Mouse (Mus musculus): ENCODE measurements around the gene Nrde2. TPM values are rescaled to one million over a fixed set of nuclear protein-coding genes. Genes with fewer than 3 reads are reported as not detected.
A peak's percentile ranks its signal among the peaks of the same experiment; 100 is the strongest.

Gene Nrde2
- polyA plus RNA-seq (2015; fragmentation: Nextera tagmentation; extraction: Ambion mirVana) = 12.2 and 14.1 TPM in 2 replicates

DNA sequence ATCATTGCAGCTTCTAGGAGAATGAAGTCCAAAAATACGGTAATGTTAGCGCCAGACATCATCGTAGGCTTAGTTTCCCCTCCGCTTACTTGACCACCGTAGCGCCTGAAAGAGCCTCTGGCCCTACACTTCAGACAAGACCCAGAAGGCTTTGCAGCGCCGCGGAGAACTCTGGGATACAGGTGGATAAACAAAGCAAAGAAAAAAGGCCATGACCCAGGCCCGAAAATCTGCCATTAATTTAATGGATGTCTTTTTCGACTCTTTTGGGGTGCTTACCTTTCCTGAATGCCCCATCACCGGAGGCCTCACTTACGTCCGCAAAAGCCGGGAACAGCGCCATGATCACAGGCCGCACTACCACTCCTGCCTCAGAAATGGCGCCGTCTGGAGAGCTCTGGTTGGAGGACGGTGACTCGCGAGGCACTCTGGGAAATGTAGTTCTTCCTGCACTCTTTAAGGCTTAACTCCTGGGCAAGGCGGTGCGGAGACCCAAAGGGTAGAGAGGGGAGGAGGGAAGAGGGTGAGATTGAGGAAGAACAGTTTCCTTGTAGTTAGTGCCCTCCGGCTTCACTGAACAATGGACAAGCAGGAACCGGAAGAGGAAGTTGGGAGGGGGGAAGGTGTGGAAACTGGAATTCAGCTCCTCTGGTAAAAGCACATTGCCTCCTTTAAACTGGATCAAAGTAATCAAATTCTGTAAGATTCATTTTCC, at the start of gene Nrde2:
Nrde2 (minus strand) TSS at position 393 of the 715 bp plus-strand sequence.
- Histone ChIP-seq H3K4me3 (peak within 1 kb of the TSS; percentile 47), H3K4me2 (peak within 1 kb of the TSS; percentile 50), H3K4me1 (peaks cover 11% of the 10 kb centered on the region), H3K9ac (peak within 1 kb of the TSS; percentile 45), H3K27ac (peak within 1 kb of the TSS; percentile 75), H3K9me3 (no peaks in the 10 kb centered on the region), H3K27me3 (replicated peaks) (no peaks in the 10 kb centered on the region), H3K36me3 (replicated peaks) (no peaks in the 10 kb centered on the region)
- peak; percentile 98 for ATAC-seq (replicated peaks)
- 0% methylated on average over 26 of the region's 26 CpGs for WGBS

DNA sequence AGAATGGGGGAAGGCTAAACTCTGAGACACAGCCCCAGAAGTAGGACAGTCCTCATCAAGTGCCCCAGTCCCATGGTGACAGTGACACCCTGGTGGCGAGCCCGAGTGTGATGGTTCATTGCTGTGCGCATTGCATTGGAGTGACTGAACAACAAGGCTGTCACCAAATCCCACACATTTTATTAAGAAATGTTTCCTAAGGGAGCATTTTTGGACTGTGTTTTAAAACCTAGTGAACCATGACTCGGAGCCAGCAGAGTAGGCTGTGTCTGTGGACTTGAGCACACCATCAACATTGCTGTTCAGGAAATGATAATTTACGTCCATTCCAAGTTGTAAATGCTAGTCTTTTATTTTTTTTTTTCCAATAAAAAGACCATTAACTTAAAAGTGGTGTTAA, 47.5 kb upstream of the Nrde2 start:
- peaks cover 63% of the 10 kb centered on the region for H3K36me3 ChIP-seq (replicated peaks)
- peaks cover 34% of the 10 kb centered on the region for H3K4me1 ChIP-seq
- WGBS = 91% methylated on average over 5 of the region's 5 CpGs
- H3K27me3 ChIP-seq (replicated peaks) = no peaks in the 10 kb centered on the region
- H3K9me3 ChIP-seq = no peaks in the 10 kb centered on the region
- no peak overlapping the region for H3K9ac ChIP-seq
- no peak overlapping the region for H3K4me2 ChIP-seq
- no peak overlapping the region for H3K4me3 ChIP-seq
- no peak for ATAC-seq (replicated peaks)
- H3K27ac ChIP-seq = no peak overlapping the region

DNA sequence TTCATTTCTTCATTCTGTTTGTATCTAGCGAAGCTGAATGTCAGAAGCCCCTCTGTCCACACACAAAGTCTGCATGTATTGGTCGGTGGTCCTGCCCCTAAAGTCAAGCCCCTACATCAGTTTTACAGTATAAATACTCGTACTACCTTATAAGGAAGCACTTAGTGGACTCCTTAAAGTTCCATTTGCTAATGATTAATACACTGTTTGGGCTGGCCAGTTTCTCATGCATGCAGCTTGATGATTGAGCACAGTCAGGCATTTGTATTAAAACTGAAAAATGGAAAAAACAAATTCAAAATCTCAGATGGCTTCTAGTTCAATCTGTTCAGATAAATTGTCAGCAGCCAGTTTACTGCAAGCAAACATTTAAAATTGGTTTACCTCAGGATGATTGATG, 47.1 kb upstream of the Nrde2 start:
- H3K4me1 ChIP-seq = peaks cover 34% of the 10 kb centered on the region
- H3K27ac ChIP-seq = no peak overlapping the region
- ATAC-seq (replicated peaks) = no peak
- no peak overlapping the region for H3K4me3 ChIP-seq
- H3K27me3 ChIP-seq (replicated peaks) = no peaks in the 10 kb centered on the region
- H3K4me2 ChIP-seq = no peak overlapping the region
- H3K9me3 ChIP-seq = no peaks in the 10 kb centered on the region
- H3K36me3 ChIP-seq (replicated peaks) = peaks cover 63% of the 10 kb centered on the region
- no peak overlapping the region for H3K9ac ChIP-seq
- 95% methylated on average over 3 of the region's 3 CpGs for WGBS

DNA sequence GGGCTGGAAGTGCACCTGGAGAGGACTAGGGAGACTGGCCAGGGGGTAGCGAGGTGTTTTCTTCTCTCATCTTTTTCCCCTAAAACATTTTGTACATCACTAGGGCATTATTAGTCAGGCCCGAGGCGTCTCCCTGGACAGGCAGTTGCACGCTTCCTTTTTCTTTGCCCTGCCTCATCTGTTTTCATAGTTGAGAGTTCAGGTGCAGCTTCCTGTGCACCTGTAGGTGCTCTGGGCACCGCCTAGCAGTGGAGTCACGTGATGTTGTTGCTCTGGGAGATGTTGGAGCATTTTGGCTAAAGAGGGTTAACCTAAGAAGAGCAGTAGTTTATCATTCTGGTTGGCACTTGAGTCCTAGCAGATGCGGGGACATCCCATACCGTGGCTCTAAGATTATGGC, 45.7 kb upstream of the Nrde2 start:
- WGBS = 96% methylated on average over 8 of the region's 8 CpGs
- Histone ChIP-seq H3K9me3 (no peaks in the 10 kb centered on the region), H3K36me3 (replicated peaks) (peaks cover 63% of the 10 kb centered on the region), H3K4me3 (no peak overlapping the region), H3K27me3 (replicated peaks) (no peaks in the 10 kb centered on the region), H3K9ac (no peak overlapping the region), H3K27ac (no peak overlapping the region), H3K4me2 (no peak overlapping the region), H3K4me1 (peaks cover 30% of the 10 kb centered on the region)
- ATAC-seq (replicated peaks) = no peak

GRCm38 (mm10) chr12:100203759-100204158, 44.3 kb upstream of the Nrde2 start:
- ATAC-seq (replicated peaks) = no peak
- 0 out of 2 replicates have a peak overlapping the region, but pooled peaks have one; percentile 6 for H3K27ac ChIP-seq
- no peaks in the 10 kb centered on the region for H3K9me3 ChIP-seq
- H3K9ac ChIP-seq = no peak overlapping the region
- H3K4me1 ChIP-seq = peaks cover 33% of the 10 kb centered on the region
- no peak overlapping the region for H3K4me2 ChIP-seq
- 52% methylated on average over 3 of the region's 3 CpGs for WGBS
- no peak overlapping the region for H3K4me3 ChIP-seq
- H3K27me3 ChIP-seq (replicated peaks) = no peaks in the 10 kb centered on the region
- H3K36me3 ChIP-seq (replicated peaks) = peaks cover 56% of the 10 kb centered on the region

DNA sequence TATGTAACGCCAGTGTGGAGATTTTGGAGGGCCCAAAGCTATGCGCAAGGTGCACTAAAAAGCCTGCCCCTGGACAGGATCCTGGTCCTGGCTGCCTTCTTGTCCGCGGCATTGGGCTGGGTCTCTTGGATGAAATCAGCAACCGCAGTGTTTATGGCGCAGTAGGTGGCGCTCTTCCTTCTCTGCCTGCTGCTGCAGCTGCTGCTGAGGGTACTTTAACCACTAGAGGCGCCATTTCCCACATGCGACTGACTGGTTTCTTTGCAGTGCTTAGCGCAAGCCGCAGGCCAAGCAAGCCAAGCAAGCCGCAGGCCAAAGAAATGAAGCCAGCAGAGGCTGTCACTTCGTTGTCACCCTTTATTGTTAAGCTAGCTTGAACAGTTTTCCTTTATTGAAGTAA, 42.4 kb upstream of the Nrde2 start:
- peak overlapping the region; percentile 75 for H3K4me2 ChIP-seq
- H3K27me3 ChIP-seq (replicated peaks) = no peaks in the 10 kb centered on the region
- H3K9ac ChIP-seq = peak overlapping the region; percentile 97; the same call in 1 of the 2 replicates
- peak overlapping the region; percentile 70 for H3K27ac ChIP-seq
- peaks cover 35% of the 10 kb centered on the region for H3K4me1 ChIP-seq
- ATAC-seq (replicated peaks) = peak; percentile 31
- H3K36me3 ChIP-seq (replicated peaks) = peaks cover 39% of the 10 kb centered on the region
- 2% methylated on average over 13 of the region's 13 CpGs for WGBS
- no peaks in the 10 kb centered on the region for H3K9me3 ChIP-seq
- peak overlapping the region; percentile 96 for H3K4me3 ChIP-seq

- Histone ChIP-seq H3K27me3 (replicated peaks) (no peaks in the 10 kb centered on the region), H3K9ac (peak overlapping the region; percentile 97), H3K4me2 (peak overlapping the region; percentile 75), H3K4me1 (peaks cover 35% of the 10 kb centered on the region), H3K4me3 (peak overlapping the region; percentile 96), H3K27ac (peak overlapping the region; percentile 89; the same call in 1 of the 2 replicates), H3K9me3 (no peaks in the 10 kb centered on the region), H3K36me3 (replicated peaks) (peaks cover 35% of the 10 kb centered on the region)
- ATAC-seq (replicated peaks) = no peak
- 16% methylated on average over 4 of the region's 4 CpGs for WGBS
Observed at GRCm38 (mm10) chr12:100201363-100201711, 41.9 kb upstream of the Nrde2 start.

DNA sequence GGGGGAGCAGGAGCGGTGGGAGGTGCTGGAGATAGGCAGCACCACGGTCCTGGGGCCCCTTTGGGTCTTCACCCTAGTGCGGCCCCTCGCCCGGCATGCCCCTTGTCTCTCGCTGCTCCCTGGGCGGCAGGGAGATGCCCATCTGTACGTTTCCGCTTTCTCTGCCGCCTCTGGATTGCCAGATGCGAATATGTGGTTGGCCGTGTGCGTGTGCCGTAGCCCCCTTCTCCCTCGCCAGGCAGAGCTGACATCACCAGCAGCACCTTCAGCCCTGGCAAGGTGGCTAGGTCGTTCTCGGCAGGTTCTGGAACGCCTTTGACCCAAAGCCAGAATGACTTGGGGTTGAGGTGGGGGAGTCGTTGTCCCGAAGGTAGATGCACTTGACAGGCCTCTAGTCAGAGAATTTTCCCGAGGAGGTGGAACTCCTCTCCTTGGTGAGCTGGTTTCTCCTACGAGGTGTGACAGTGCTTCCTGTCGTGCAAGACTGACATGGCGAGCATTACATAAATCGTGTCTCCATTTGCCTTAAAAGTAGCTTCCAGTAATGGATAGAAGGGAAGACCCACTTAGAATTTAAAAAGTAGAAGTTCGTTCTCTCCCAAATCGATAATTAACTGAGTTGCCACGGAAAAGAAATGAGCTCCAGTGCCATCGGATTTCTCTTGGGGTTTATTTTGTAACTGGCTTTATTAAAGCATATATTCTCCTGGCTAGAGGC, 41.4 kb upstream of the Nrde2 start:
- WGBS = 4% methylated on average over 29 of the region's 29 CpGs
- ATAC-seq (replicated peaks) = peak; percentile 12; the same call in 1 of the 2 replicates

DNA sequence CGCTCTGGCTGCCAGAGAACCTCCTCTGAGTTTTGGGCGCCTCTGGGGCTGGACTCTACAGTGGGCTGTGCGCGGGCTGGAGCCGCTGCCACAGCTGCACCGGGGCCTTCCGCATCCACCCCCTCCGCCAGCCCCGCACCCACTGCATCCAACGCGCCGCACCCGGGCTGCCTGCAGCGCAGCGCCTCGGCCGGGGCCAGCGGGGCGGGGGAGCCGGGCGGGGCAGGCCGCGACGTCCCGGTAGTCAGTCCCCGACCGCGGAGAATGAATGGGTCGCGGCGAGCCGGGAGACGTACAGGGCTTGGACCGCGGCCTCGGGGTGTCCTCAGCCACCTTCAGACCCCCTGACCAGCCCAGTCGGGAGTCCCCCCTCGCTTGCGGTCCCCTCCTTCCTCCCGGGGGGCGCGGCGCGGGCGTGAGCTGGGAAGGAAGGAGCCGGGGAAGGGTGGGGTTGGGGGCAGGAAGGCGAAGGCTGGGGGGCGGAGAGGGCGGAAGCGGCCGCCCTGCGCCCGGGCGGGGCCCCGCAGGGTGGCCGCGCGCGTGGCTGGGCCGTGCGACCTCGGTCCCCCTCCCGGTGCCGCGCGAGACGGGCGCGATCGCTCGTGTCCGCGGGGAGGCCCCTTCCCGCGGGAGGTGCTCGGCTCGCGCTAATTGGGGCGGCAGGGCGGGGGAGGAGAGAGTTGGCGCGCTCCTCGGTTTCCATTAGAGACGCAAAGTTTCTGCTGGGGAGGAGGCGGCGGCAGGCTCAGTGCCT, 40.6 kb upstream of the Nrde2 start:
- H3K27me3 ChIP-seq (replicated peaks) = no peaks in the 10 kb centered on the region
- peak overlapping the region; percentile 96 for H3K4me3 ChIP-seq
- no peaks in the 10 kb centered on the region for H3K9me3 ChIP-seq
- WGBS = 1% methylated on average over 62 of the region's 86 CpGs
- H3K36me3 ChIP-seq (replicated peaks) = peaks cover 23% of the 10 kb centered on the region
- H3K27ac ChIP-seq = peak overlapping the region; percentile 89
- H3K9ac ChIP-seq = peak overlapping the region; percentile 97
- ATAC-seq (replicated peaks) = peak; percentile 75
- peaks cover 35% of the 10 kb centered on the region for H3K4me1 ChIP-seq
- H3K4me2 ChIP-seq = peak overlapping the region; percentile 75

More for the DNA sequence above, 41.4 kb upstream of the Nrde2 start:
- H3K27me3 ChIP-seq (replicated peaks) = no peaks in the 10 kb centered on the region
- peaks cover 31% of the 10 kb centered on the region for H3K36me3 ChIP-seq (replicated peaks)
- no peaks in the 10 kb centered on the region for H3K9me3 ChIP-seq
- H3K27ac ChIP-seq = peak overlapping the region; percentile 89
- peaks cover 35% of the 10 kb centered on the region for H3K4me1 ChIP-seq
- peak overlapping the region; percentile 97 for H3K9ac ChIP-seq
- peak overlapping the region; percentile 75 for H3K4me2 ChIP-seq
- peak overlapping the region; percentile 96 for H3K4me3 ChIP-seq

DNA sequence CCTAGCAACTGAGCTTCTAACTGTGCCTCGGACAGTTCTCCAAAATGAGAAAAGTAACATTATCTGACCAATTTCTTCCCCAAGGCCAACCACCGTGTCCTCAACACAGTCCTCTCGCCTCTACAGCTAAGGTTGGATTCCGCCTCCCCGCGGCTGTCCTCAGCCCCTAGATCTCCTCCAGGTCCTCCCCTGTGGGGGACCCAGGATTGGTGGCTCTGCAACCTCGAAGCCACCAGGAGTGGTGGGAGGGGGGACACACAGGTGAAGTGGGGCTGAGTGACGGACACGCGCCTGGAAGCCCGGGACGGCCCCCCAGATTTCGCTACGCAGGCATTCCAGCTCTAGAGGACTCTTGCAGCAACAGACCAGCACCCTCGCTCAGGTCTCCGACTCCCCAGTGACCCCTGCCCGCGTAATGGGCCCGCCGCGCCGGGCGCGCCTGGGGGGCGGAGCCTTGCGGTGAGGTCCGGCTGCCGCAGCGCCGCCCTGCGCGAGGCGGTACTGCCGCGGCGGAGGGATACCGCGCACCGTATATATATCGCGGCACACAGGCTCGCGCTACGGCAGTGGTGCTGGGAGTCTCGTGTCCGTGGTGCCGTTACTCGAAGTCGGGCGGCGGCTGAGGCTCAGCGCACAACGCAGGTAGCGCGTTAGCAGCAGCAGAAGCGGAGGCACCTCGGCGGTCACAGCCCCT, 39.7 kb upstream of the Nrde2 start, which contains the start of gene Calm1:
Calm1 (plus strand) TSS at position 469 of the 694 bp plus-strand sequence.
- H3K9me3 ChIP-seq = no peaks in the 10 kb centered on the region
- peak within 1 kb of the TSS; percentile 75 for H3K4me2 ChIP-seq
- H3K9ac ChIP-seq = peak within 1 kb of the TSS; percentile 97
- WGBS = under 1% methylated on average over 58 of the region's 58 CpGs
- H3K4me3 ChIP-seq = peak within 1 kb of the TSS; percentile 96
- H3K4me1 ChIP-seq = peaks cover 31% of the 10 kb centered on the region
- ATAC-seq (replicated peaks) = peak; percentile 92
- H3K27me3 ChIP-seq (replicated peaks) = no peaks in the 10 kb centered on the region
- peaks cover 16% of the 10 kb centered on the region for H3K36me3 ChIP-seq (replicated peaks)
- H3K27ac ChIP-seq = peak within 1 kb of the TSS; percentile 89

GRCm38 (mm10) chr12:100196786-100197185, 37.3 kb upstream of the Nrde2 start:
- Histone ChIP-seq H3K4me2 (no peak overlapping the region), H3K27me3 (replicated peaks) (no peaks in the 10 kb centered on the region), H3K36me3 (replicated peaks) (no peaks in the 10 kb centered on the region), H3K4me1 (peaks cover 9% of the 10 kb centered on the region), H3K4me3 (no peak overlapping the region), H3K9me3 (no peaks in the 10 kb centered on the region), H3K9ac (no peak overlapping the region), H3K27ac (no peak overlapping the region)
- ATAC-seq (replicated peaks) = no peak
- WGBS = 60% methylated on average over 7 of the region's 7 CpGs
